Mouse (Mus musculus): ENCODE measurements around the gene Scnm1. TPM values are rescaled to one million over a fixed set of nuclear protein-coding genes. Genes with fewer than 3 reads are reported as not detected.

Scnm1 gene
- total and polyA plus RNA-seq, 3 experiments: 50.5 to 59.2 (median 53.1) TPM

DNA sequence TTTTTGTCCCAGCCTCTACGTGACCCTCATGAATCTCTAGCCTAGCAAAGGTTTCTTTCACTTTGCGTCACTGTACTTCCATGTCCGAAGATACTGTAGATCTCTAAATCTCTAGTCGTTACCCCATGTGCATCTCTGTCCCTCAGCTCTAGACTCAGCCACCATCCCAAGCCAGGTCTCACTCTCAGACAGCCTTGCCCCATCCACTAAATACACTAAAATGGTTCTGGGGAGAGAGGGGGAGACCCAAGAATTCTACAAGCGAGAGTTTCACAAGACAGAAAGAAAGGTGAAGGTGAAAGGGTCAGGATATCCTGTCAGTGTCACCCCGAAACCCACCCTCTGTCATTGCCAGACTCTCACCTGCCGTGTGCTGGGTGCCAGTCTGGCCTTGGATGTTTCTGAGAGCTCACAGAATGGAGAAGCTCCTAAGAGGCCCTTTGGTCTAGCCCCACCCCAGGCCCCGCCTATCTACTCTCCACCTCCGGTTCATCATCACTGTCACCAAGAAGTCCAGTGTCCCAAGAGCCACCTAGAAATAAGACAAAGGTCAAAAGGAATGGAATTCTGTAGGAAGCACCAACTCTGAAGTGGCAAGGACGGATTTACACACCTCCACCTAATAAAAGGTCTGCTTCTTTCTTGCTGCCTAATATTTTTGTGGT, 8.3 kb upstream of the Scnm1 start, which contains the start of gene Tnfaip8l2:
Gene Tnfaip8l2 (minus strand): TSS at position 409 of the 665 bp plus-strand sequence.
- Histone ChIP-seq H3K27ac (ENCODE audit: insufficient read depth, low read depth) (peak within 1 kb of the TSS; percentile 81), H3K9ac (ENCODE audit: insufficient read depth, low read depth) (peak within 1 kb of the TSS; percentile 72), H3K4me2 (ENCODE audit: insufficient read depth, low read depth, poor library complexity, severe bottlenecking) (peak within 1 kb of the TSS; percentile 69), H3K9me3 (replicated peaks; ENCODE audit: low read length) (no peaks in the 10 kb centered on the region), H3K4me3 (replicated peaks in 1 of 3; ENCODE audit: low read depth in 2 of 3, low read length in 2 of 3, poor library complexity in 1 of 3) (peak within 1 kb of the TSS; percentile 51 to 65 (median 61)), H3K79me2 (replicated peaks; ENCODE audit: control insufficient read depth, extremely low read depth, insufficient read depth, poor library complexity, severe bottlenecking) (0 out of 2 replicates have a peak, but pooled peaks cover 2% of the 10 kb centered on the region), H3K36me3 (replicated peaks in 1 of 2; ENCODE audit: control insufficient read depth in 1 of 2, insufficient read depth in 1 of 2, low read length in 1 of 2) (peaks cover 19 to 20% of the 10 kb centered on the region in 2 experiments), H3K27me3 (replicated peaks) (no peaks in the 10 kb centered on the region), H3K4me1 (ENCODE audit: control insufficient read depth in 1 of 2, insufficient read depth in 2 of 2) (peaks cover 11 to 29% of the 10 kb centered on the region in 2 experiments)
- no peak for TF ChIP-seq PAX5 (IDR thresholded peaks at IDR 0.05; ENCODE audit: low read length)
- 0 out of 2 replicates have a peak, but pooled peaks have one; percentile 22 for TF ChIP-seq NRF1 (IDR thresholded peaks at IDR 0.05; ENCODE audit: low read depth, low read length)
- TF ChIP-seq TBP (conservative IDR thresholded peaks at IDR 0.05; ENCODE audit: low read depth, low read length): 0 out of 2 replicates have a peak, but pooled peaks have one; percentile 19
- TF ChIP-seq MAFK (IDR thresholded peaks at IDR 0.05; ENCODE audit: insufficient replicate concordance, low read length): no peak
- peak; percentile 86 for TF ChIP-seq POLR2A (IDR thresholded peaks at IDR 0.05; ENCODE audit: low read depth, low read length)
- 0 out of 2 replicates have a peak, but pooled peaks have one; percentile 18 for TF ChIP-seq ZNF384 (IDR thresholded peaks at IDR 0.05; ENCODE audit: low read depth, low read length)
- no peak for TF ChIP-seq SMC3 (IDR thresholded peaks at IDR 0.05; ENCODE audit: low read depth, low read length)
- peak; percentile 65; the same call in 1 of the 2 replicates for TF ChIP-seq MAZ (IDR thresholded peaks at IDR 0.05; ENCODE audit: low read depth, low read length)
- TF ChIP-seq SIN3A (IDR thresholded peaks at IDR 0.05; ENCODE audit: low read length): peak; percentile 76; the same call in 1 of the 2 replicates
- TF ChIP-seq KAT2A (IDR thresholded peaks at IDR 0.05; ENCODE audit: insufficient replicate concordance, low read length): 0 out of 2 replicates have a peak, but pooled peaks have one; percentile 45
- TF ChIP-seq ELF1 (IDR thresholded peaks at IDR 0.05; ENCODE audit: low read depth, low read length): peak; percentile 48; the same call in 1 of the 2 replicates
- TF ChIP-seq USF1 (IDR thresholded peaks at IDR 0.05; ENCODE audit: low read depth, low read length): no peak
- 0 out of 2 replicates have a peak, but pooled peaks have one; percentile 27 for TF ChIP-seq RCOR1 (conservative IDR thresholded peaks at IDR 0.05; ENCODE audit: low read depth, low read length)
- TF ChIP-seq MXI1 (IDR thresholded peaks at IDR 0.05; ENCODE audit: low read depth, low read length): peak; percentile 23; the same call in 1 of the 2 replicates
- TF ChIP-seq BHLHE40 (IDR thresholded peaks at IDR 0.05; ENCODE audit: low read depth, low read length): no peak
- TF ChIP-seq JUND (conservative IDR thresholded peaks at IDR 0.05; ENCODE audit: low read depth, low read length): no peak
- peak; percentile 67 for TF ChIP-seq NELFE (IDR thresholded peaks at IDR 0.05; ENCODE audit: low read depth, low read length)
- TF ChIP-seq CHD2 (IDR thresholded peaks at IDR 0.05; ENCODE audit: low read length): no peak
- TF ChIP-seq MAX (IDR thresholded peaks at IDR 0.05; ENCODE audit: low read length): 0 out of 2 replicates have a peak, but pooled peaks have one; percentile 44
- no peak for TF ChIP-seq MYC (IDR thresholded peaks at IDR 0.05; ENCODE audit: low read depth, low read length)
- peak; percentile 21; the same call in 1 of the 2 replicates for TF ChIP-seq EP300 (IDR thresholded peaks at IDR 0.05; ENCODE audit: low read length)
- TF ChIP-seq ETS1 (conservative IDR thresholded peaks at IDR 0.05; ENCODE audit: low read depth, low read length): no peak
- TF ChIP-seq HCFC1 (IDR thresholded peaks at IDR 0.05; ENCODE audit: low read depth, low read length): peak; percentile 47; the same call in 1 of the 2 replicates
- peak; percentile 61 for TF ChIP-seq TCF12 (IDR thresholded peaks at IDR 0.05; ENCODE audit: low read depth, low read length)
- in situ Hi-C loops (cut with MboI; ENCODE audit: low pct_ligation_motif_present, low pct_unique_long_range_greater_than_20kb, low sequenced_read_pairs) (loop anchor here (10.0 kb wide), 1 partner anchor 73 kb away; the partner anchor contains the start of gene Gabpb2), dilution Hi-C loops (cut with MboI; ENCODE audit: extremely low pct_ligation_motif_present, extremely low pct_unique_long_range_greater_than_20kb, low sequenced_read_pairs) (no loop called here)
- peak; percentile 83 for DNase-seq (ENCODE audit: extremely low read depth)

Data from CH12.LX (cell line).